ENCODE assay signal across 10 mouse cellular contexts in genomic region chr17:5685324-5685723, GRCm38 (mm10).
"Had no signal": no experiment of that assay in that cellular context is flagged by ENCODE, and none has a peak within 500 bp of the region (broad histone marks: within the 10 kb centered on the region; RNA-seq: fewer than 3 reads in every experiment).

No protein-coding gene starts in this region.

- ATAC-seq: intestine, postnatal 0 days; midbrain, embryonic 13.5 days had no signal

- H3K4me2 ChIP-seq: liver, embryonic 13.5 days; midbrain, embryonic 13.5 days had no signal

- H3K4me3 ChIP-seq: left cerebral cortex, adult 2 months; liver, embryonic 13.5 days; midbrain, embryonic 10.5 days; midbrain, embryonic 13.5 days had no signal

- H3K36me3 ChIP-seq: midbrain, embryonic 10.5 days; midbrain, embryonic 13.5 days had no signal

- DNase-seq: layer of hippocampus, postnatal 36 days; liver, embryonic 13.5 days; lung, adult 2 months; lung, postnatal 14 days; lung, postnatal 4 days; thymus, postnatal 25 days had no signal

- H3K9me3 ChIP-seq: liver, embryonic 13.5 days; midbrain, embryonic 10.5 days; midbrain, embryonic 13.5 days had no signal

- H3K27me3 ChIP-seq: liver, embryonic 13.5 days; midbrain, embryonic 13.5 days had no signal

- H3K27ac ChIP-seq: left cerebral cortex, adult 2 months; liver, embryonic 13.5 days; midbrain, embryonic 10.5 days; midbrain, embryonic 13.5 days had no signal

- H3K9ac ChIP-seq: liver, embryonic 13.5 days; midbrain, embryonic 13.5 days had no signal

- H3K4me1 ChIP-seq: midbrain, embryonic 10.5 days; midbrain, embryonic 13.5 days had no signal
